Mouse (Mus musculus): ENCODE data around the gene Umad1. TPM values are rescaled to one million over a fixed set of nuclear protein-coding genes. Genes with fewer than 3 reads are reported as not detected.
A peak's percentile ranks its signal among the peaks of the same experiment; 100 is the strongest.

Gene Umad1
- polyA plus RNA-seq, 1 experiment from 2014 or later, result 18.0 TPM

DNA sequence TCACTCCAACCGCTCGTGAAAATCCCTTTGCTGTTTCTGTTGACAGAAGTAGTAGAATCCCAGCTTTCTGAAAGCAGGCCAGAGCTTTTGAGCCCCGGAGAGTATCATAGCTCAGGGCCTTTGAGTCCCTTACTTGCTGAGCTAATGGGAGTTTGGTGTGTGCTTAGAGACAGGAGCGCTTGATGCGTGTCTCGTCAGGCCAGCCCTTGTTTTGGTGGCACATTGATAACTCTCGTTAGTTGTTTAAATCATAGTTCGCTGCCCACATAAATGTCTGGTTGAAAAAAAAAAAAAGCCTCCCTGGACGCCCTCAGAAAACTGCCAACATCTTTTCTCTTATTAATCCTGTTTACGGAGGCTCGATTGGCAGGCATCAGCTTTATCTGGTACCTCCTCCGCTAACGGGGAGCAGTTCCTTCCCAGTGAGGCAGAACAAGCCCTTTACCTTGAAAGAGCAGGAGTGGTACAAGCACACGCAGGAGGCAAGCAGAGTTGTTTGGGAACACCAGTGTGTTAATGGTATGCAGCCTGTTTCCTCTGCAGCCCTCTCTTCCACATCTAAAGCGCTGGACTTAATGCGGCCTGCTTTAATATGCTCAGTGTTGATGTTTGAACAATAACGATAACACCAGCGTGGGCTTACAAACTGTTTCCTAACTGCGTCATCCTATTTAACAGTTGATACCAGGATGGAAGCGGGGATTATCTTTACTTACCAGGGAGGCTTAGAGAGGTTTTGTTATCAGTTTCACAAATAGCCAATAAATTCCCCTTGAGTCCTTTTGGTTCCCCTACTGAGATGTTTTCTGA lies 228.2 kb downstream of the Umad1 start:
- no peak overlapping the region for H3K9ac ChIP-seq (ENCODE audit: low read length)
- 64% methylated on average over 20 of the region's 20 CpGs for WGBS
- H3K4me1 ChIP-seq (ENCODE audit: control insufficient read depth, insufficient read depth, low read length), result no peaks in the 10 kb centered on the region; the same call in 1 of the 2 replicates
- H3K36me3 ChIP-seq (ENCODE audit: control insufficient read depth, insufficient read depth, low read length), result no peaks in the 10 kb centered on the region
- no peak overlapping the region for H3K4me2 ChIP-seq (ENCODE audit: low read depth, severe bottlenecking)
- H3K27me3 ChIP-seq (ENCODE audit: control insufficient read depth, insufficient read depth, low read length), result no peaks in the 10 kb centered on the region
- H3K9me3 ChIP-seq (ENCODE audit: control insufficient read depth, low read length), result no peaks in the 10 kb centered on the region
- DNase-seq (ENCODE audit: low spot score), result no peak
- H3K4me3 ChIP-seq (ENCODE audit: low read depth, low read length), result no peak overlapping the region
- H3K27ac ChIP-seq (replicated peaks; ENCODE audit: low read depth, low read length), result no peak overlapping the region
- no peak for ATAC-seq (ENCODE audit: insufficient number of reproducible peaks, low FRiP score, low TSS enrichment, low read depth)

DNA sequence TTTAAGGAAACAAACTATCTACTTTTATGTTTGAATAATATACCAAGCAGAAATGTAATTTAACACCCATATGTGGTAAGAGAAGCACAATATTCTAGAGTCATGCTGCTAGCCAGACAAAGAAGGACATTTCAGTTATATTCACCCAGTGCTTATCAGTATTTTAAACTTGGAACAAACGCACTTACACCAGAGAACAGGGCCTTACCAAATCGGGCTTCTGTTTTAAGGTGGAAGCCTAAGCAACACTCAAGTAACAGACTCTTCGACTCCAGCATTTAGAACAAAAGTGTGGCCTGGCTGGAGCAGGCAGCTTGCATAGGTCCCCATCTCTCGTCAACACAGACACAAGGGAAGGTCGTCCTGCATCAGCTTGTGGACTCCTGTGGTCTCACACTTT lies 229.2 kb downstream of the Umad1 start:
- WGBS, result 63% methylated on average over 5 of the region's 5 CpGs
- Histone ChIP-seq H3K4me1 (ENCODE audit: control insufficient read depth, insufficient read depth, low read length) (no peaks in the 10 kb centered on the region; the same call in 1 of the 2 replicates), H3K4me2 (ENCODE audit: low read depth, severe bottlenecking) (no peak overlapping the region), H3K9ac (ENCODE audit: low read length) (no peak overlapping the region), H3K27me3 (ENCODE audit: control insufficient read depth, insufficient read depth, low read length) (no peaks in the 10 kb centered on the region), H3K9me3 (ENCODE audit: control insufficient read depth, low read length) (no peaks in the 10 kb centered on the region), H3K27ac (replicated peaks; ENCODE audit: low read depth, low read length) (no peak overlapping the region), H3K36me3 (ENCODE audit: control insufficient read depth, insufficient read depth, low read length) (no peaks in the 10 kb centered on the region), H3K4me3 (ENCODE audit: low read depth, low read length) (no peak overlapping the region)
- DNase-seq (ENCODE audit: low spot score), result no peak
- no peak for ATAC-seq (ENCODE audit: insufficient number of reproducible peaks, low FRiP score, low TSS enrichment, low read depth)

DNA sequence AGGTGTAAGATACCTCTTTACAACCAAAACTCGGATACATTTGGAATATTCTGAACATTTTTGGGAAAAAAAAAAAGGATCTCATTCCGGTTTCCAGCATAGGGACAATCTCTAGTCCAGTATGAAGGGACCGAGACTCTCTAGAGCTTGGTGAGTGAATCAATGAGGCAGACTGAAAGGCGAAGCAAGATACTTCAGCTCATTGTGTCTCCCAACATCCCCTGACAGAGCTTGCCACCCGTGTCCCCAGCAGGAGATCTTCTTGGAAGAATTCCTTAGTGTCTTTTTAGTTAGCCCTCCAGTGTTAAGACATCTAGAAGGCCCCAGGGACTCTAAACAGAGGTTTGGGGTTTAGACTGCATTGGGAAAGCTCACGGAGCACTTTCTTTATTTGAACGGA lies 230.2 kb downstream of the Umad1 start:
- no peak for DNase-seq (ENCODE audit: low spot score)
- no peak overlapping the region for H3K27ac ChIP-seq (replicated peaks; ENCODE audit: low read depth, low read length)
- 85% methylated on average over 7 of the region's 7 CpGs for WGBS
- H3K9me3 ChIP-seq (ENCODE audit: control insufficient read depth, low read length), result no peaks in the 10 kb centered on the region
- no peak overlapping the region for H3K4me2 ChIP-seq (ENCODE audit: low read depth, severe bottlenecking)
- ATAC-seq (ENCODE audit: insufficient number of reproducible peaks, low FRiP score, low TSS enrichment, low read depth), result no peak
- H3K4me1 ChIP-seq (ENCODE audit: control insufficient read depth, insufficient read depth, low read length), result no peaks in the 10 kb centered on the region; the same call in 1 of the 2 replicates
- H3K9ac ChIP-seq (ENCODE audit: low read length), result no peak overlapping the region
- H3K27me3 ChIP-seq (ENCODE audit: control insufficient read depth, insufficient read depth, low read length), result no peaks in the 10 kb centered on the region
- no peaks in the 10 kb centered on the region for H3K36me3 ChIP-seq (ENCODE audit: control insufficient read depth, insufficient read depth, low read length)
- H3K4me3 ChIP-seq (ENCODE audit: low read depth, low read length), result no peak overlapping the region

DNA sequence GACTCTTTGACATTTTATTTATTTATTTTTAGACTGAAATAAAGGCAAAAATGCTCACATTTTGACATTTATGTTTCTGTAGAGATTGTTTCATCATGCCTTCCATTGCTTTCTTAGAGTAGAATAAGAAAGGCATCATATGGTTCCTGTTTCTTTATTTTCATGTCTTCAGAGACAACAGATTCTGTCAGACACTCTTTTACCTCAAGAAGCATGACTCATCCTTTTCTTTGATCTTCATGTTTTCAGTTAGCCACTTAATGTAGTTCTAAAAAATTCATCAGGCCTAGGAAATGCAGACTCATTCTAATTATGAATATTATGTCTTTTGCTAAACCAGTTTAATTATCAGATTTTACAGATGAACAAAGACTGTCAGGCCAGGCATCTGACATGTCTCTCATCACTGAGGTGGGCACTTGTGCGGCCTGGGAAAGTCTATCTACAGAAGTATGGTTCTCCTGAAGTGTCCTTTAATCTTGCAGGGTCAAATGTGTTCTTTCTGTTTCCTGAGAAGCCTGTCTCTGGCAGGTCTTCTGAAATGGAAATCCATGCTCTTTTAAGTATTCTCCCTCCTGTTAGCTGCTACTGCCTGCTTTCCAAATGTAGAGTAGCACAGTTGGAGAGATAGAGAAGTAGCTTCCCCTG lies 231.0 kb downstream of the Umad1 start:
- DNase-seq (ENCODE audit: low spot score), result no peak
- Histone ChIP-seq H3K27ac (replicated peaks; ENCODE audit: low read depth, low read length) (no peak overlapping the region), H3K9ac (ENCODE audit: low read length) (no peak overlapping the region), H3K9me3 (ENCODE audit: control insufficient read depth, low read length) (no peaks in the 10 kb centered on the region), H3K4me3 (ENCODE audit: low read depth, low read length) (no peak overlapping the region), H3K4me2 (ENCODE audit: low read depth, severe bottlenecking) (no peak overlapping the region), H3K27me3 (ENCODE audit: control insufficient read depth, insufficient read depth, low read length) (no peaks in the 10 kb centered on the region), H3K36me3 (ENCODE audit: control insufficient read depth, insufficient read depth, low read length) (no peaks in the 10 kb centered on the region), H3K4me1 (ENCODE audit: control insufficient read depth, insufficient read depth, low read length) (no peaks in the 10 kb centered on the region; the same call in 1 of the 2 replicates)
- ATAC-seq (ENCODE audit: insufficient number of reproducible peaks, low FRiP score, low TSS enrichment, low read depth), result no peak
- WGBS, result 76% methylated on average over 1 of the region's 1 CpGs

DNA sequence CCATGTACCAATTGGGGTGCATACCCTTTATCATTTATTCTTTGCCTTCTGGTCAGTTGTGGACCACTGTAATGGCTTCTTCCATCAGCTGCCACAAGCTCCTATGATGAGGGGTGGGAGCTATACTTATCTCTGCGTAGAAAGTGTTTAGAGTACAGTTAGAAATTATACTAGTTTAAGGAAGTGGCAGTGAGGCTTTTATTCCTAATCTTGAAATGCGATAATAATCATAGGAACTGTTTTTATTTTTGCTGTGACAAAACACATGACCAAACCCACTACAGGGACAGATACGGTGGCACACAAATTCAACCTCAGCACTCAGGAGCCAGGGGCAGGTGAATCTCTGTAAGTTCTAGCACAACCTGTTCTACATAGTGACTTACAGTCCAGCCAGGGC lies 233.2 kb downstream of the Umad1 start:
- WGBS, result 92% methylated on average over 3 of the region's 3 CpGs
- H3K4me3 ChIP-seq (ENCODE audit: low read depth, low read length), result no peak overlapping the region
- H3K9ac ChIP-seq (ENCODE audit: low read length), result no peak overlapping the region
- H3K27ac ChIP-seq (replicated peaks; ENCODE audit: low read depth, low read length), result no peak overlapping the region
- DNase-seq (ENCODE audit: low spot score), result no peak
- H3K4me2 ChIP-seq (ENCODE audit: low read depth, severe bottlenecking), result no peak overlapping the region
- ATAC-seq (ENCODE audit: insufficient number of reproducible peaks, low FRiP score, low TSS enrichment, low read depth), result no peak
- no peaks in the 10 kb centered on the region for H3K4me1 ChIP-seq (ENCODE audit: control insufficient read depth, insufficient read depth, low read length)
- H3K27me3 ChIP-seq (ENCODE audit: control insufficient read depth, insufficient read depth, low read length), result no peaks in the 10 kb centered on the region
- no peaks in the 10 kb centered on the region for H3K36me3 ChIP-seq (ENCODE audit: control insufficient read depth, insufficient read depth, low read length)
- no peaks in the 10 kb centered on the region for H3K9me3 ChIP-seq (ENCODE audit: control insufficient read depth, low read length)

DNA sequence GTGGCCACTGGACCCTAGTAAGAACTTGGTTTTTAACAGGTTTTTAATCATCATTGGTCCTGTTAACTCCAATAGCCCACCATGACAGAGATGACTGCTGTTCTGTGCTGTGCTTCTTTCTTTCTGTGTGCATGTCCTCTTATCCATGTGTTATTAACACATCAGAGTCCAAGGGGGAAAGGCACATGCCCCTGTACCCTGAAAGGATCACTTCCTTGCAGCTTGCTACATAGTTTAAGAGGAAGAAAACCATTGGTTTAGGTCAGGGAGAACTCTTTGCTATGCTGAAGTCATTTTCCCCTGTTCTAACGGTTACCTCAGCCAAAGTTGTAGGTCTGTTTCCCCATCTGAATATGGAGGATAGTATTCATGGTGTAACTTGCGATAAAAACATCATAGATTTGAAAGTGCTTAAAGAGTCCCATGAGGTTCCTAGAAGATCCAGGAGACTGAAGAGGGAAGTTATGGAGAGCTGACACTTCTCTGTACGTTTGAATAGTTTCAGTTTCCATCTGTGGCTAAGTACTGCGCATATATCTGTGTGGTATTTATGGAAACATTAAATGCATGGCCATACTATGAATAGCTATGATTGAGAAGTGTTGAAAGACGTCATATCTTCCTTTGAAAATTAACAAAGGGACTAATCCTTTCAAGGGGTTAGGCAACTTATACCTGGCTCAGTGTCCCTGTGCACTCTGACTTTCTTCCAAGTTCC lies 236.2 kb downstream of the Umad1 start:
- WGBS, result 88% methylated on average over 5 of the region's 5 CpGs
- H3K4me1 ChIP-seq (ENCODE audit: control insufficient read depth, insufficient read depth, low read length), result no peaks in the 10 kb centered on the region
- H3K27me3 ChIP-seq (ENCODE audit: control insufficient read depth, insufficient read depth, low read length), result no peaks in the 10 kb centered on the region
- no peak for ATAC-seq (ENCODE audit: insufficient number of reproducible peaks, low FRiP score, low TSS enrichment, low read depth)
- no peak for DNase-seq (ENCODE audit: low spot score)
- H3K9me3 ChIP-seq (ENCODE audit: control insufficient read depth, low read length), result no peaks in the 10 kb centered on the region
- no peak overlapping the region for H3K4me2 ChIP-seq (ENCODE audit: low read depth, severe bottlenecking)
- no peak overlapping the region for H3K9ac ChIP-seq (ENCODE audit: low read length)
- no peak overlapping the region for H3K4me3 ChIP-seq (ENCODE audit: low read depth, low read length)
- H3K27ac ChIP-seq (replicated peaks; ENCODE audit: low read depth, low read length), result no peak overlapping the region
- no peaks in the 10 kb centered on the region for H3K36me3 ChIP-seq (ENCODE audit: control insufficient read depth, insufficient read depth, low read length)

DNA sequence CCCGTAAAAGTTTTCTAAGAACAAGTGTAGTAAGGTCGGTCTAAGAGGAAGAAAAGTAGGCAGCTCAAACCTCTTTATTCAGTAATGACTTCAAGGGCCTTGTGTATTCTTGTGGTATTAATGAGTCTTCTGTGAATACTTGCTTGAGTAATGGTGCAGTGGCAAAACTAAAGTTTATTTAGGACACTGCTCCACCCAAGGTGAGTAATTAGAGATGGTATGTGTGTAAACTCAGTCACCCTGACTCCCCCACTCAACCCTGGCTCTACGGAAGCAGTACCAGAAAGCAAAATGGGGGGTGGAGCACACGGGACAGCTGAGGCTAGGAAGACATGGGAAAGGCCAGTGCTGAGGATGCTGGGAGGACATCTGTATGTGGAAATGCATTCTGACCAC lies 236.7 kb downstream of the Umad1 start:
- DNase-seq (ENCODE audit: low spot score) (no peak), ATAC-seq (ENCODE audit: insufficient number of reproducible peaks, low FRiP score, low TSS enrichment, low read depth) (no peak)
- no peaks in the 10 kb centered on the region for H3K27me3 ChIP-seq (ENCODE audit: control insufficient read depth, insufficient read depth, low read length)
- no peaks in the 10 kb centered on the region for H3K9me3 ChIP-seq (ENCODE audit: control insufficient read depth, low read length)
- H3K4me1 ChIP-seq (ENCODE audit: control insufficient read depth, insufficient read depth, low read length), result no peaks in the 10 kb centered on the region
- no peaks in the 10 kb centered on the region for H3K36me3 ChIP-seq (ENCODE audit: control insufficient read depth, insufficient read depth, low read length)
- no peak overlapping the region for H3K9ac ChIP-seq (ENCODE audit: low read length)
- no peak overlapping the region for H3K4me2 ChIP-seq (ENCODE audit: low read depth, severe bottlenecking)
- H3K27ac ChIP-seq (replicated peaks; ENCODE audit: low read depth, low read length), result no peak overlapping the region
- no peak overlapping the region for H3K4me3 ChIP-seq (ENCODE audit: low read depth, low read length)
- 79% methylated on average over 4 of the region's 4 CpGs for WGBS

DNA sequence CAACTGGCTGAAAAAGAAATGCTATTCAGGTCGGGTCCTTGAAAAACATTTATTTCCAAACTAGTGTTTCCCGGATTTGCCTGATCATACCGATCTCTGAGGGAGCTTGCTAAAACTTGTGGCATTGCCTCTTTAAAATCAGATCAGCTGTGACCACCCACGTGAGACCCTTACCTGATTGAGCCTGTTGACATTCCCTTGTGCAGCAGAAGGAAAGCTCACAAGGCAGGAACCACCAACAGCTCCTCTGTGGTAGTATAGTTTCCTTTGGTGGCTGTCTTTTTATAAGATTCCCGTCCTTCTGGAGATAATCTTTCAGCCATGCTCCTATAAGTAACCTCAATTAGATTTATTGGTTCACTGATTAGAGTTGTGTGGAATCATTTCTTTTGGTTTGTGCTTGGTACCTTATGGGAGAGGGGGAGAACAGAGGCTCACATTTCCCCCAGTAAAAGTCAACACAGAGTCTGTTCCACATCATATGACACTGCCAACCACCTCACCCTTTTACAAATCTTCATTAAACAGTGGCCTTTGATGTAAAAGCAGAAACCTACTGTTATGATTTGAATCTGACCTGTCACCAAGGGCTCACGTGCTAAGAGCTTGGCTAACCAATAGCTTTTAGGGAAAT lies 238.3 kb downstream of the Umad1 start:
- Histone ChIP-seq H3K27me3 (ENCODE audit: control insufficient read depth, insufficient read depth, low read length) (no peaks in the 10 kb centered on the region), H3K9me3 (ENCODE audit: control insufficient read depth, low read length) (no peaks in the 10 kb centered on the region), H3K4me1 (ENCODE audit: control insufficient read depth, insufficient read depth, low read length) (no peaks in the 10 kb centered on the region), H3K36me3 (ENCODE audit: control insufficient read depth, insufficient read depth, low read length) (no peaks in the 10 kb centered on the region), H3K4me3 (ENCODE audit: low read depth, low read length) (no peak overlapping the region), H3K27ac (replicated peaks; ENCODE audit: low read depth, low read length) (no peak overlapping the region), H3K9ac (ENCODE audit: low read length) (no peak overlapping the region), H3K4me2 (ENCODE audit: low read depth, severe bottlenecking) (no peak overlapping the region)
- DNase-seq (ENCODE audit: low spot score), result no peak
- 59% methylated on average over 6 of the region's 6 CpGs for WGBS
- peak; percentile 60; the same call in 1 of the 2 replicates for ATAC-seq (ENCODE audit: insufficient number of reproducible peaks, low FRiP score, low TSS enrichment, low read depth)

All from limb, embryonic 11.5 days (tissue).